Mouse (Mus musculus) liver, adult 2 months (tissue): ENCODE data around the gene Chaf1a.

Source experiments
- CTCF ChIP-seq: fragments of 200-500 bp; IDR thresholded peaks from 2 replicates; pipeline ENCODE4 v1.5.1; 2011; ENCODE audit warnings: low read depth, low read length, control low read depth
- POLR2A ChIP-seq: fragments of 200-500 bp; IDR thresholded peaks from 2 replicates; pipeline ENCODE4 v1.6.1; 2011; ENCODE audit warnings: low read length, control low read depth; ENCODE audit not compliant: insufficient read depth; ENCODE audit errors: extremely low read depth

- TF ChIP-seq CTCF = no peak
- no peak for TF ChIP-seq POLR2A
These were observed 17.3 kb upstream of the Chaf1a start for GRCm38 (mm10) chr17:56022989-56023290.
